Mouse (Mus musculus) gastrocnemius, adult 8-10 months (tissue): Measurements from ENCODE around the gene Tmem229b. TPM values are rescaled to one million over a fixed set of nuclear protein-coding genes. Genes with fewer than 3 reads are reported as not detected.

Source experiments
- total RNA-seq, 4 experiments: library from RNA; stranded (reverse); gene quantifications; 2 replicates each; pipeline ENCODE4 v1.2.4; 2022

Tmem229b gene
- total RNA-seq, 4 experiments from 2014 or later = 1.8 to 6.6 (median 3.4) TPM

Other genes with a start within 250 kb of the Tmem229b start
- gene Atp6v1d, start 146.0 kb downstream of the Tmem229b start, total RNA-seq = 10 to 100 TPM; 62.2 to 64.5 (median 63.4) TPM
- 10 to 100 TPM; 36.4 to 44.5 (median 39.9) TPM for gene Eif2s1, start 145.8 kb downstream of the Tmem229b start, total RNA-seq
- not detected for gene Plek2, start 100.7 kb downstream of the Tmem229b start, total RNA-seq
- gene Plekhh1, start 21.5 kb upstream of the Tmem229b start, total RNA-seq = 1 to 10 TPM in 3 of 4 experiments, under 1 TPM in 1; 0.61 to 2.7 (median 1.5) TPM
- 1 to 10 TPM; 1.6 to 2.3 (median 1.9) TPM for gene Pigh, start 82.0 kb upstream of the Tmem229b start, total RNA-seq
- gene Arg2, start 123.2 kb upstream of the Tmem229b start, total RNA-seq = not detected
- 100 to 1,000 TPM in 1 of 4 experiments, 10 to 100 TPM in 3; 89.4 to 121 (median 93.7) TPM for gene Vti1b, start 165.0 kb upstream of the Tmem229b start, total RNA-seq
- gene Rdh11, start 184.7 kb upstream of the Tmem229b start, total RNA-seq = 1 to 10 TPM; 1.5 to 2.6 (median 2.1) TPM
- gene Rdh12, start 201.3 kb upstream of the Tmem229b start, total RNA-seq = not detected